Mouse (Mus musculus) MEL (cell line): ENCODE data around the gene Marcks. TPM values are rescaled to one million over a fixed set of nuclear protein-coding genes. Genes with fewer than 3 reads are reported as not detected.

ENCODE experiments used
- DNase-seq: peaks from one replicate; pipeline ENCODE4 v3.0.0; 2011; ENCODE audit warnings: low read depth, low spot score
- H3K27ac ChIP-seq: 2 replicates; pipeline ENCODE4 v1.5.1; 2012; ENCODE audit warnings: low read depth, mild to moderate bottlenecking, control low read depth, low read length, moderate library complexity; ENCODE audit not compliant: control insufficient read depth
- H3K27me3 ChIP-seq, 2 experiments: fragments of 150-350 bp in 1 of 2; sonication (generic) in 1 of 2; 2 replicates each; pipeline ENCODE4 v1.6.1; 2012; ENCODE audit warnings: low read length in 2 of 2, mild to moderate bottlenecking in 2 of 2, improper control_type of control experiment in 1 of 2, moderate library complexity in 1 of 2; ENCODE audit not compliant: insufficient read depth in 2 of 2, control insufficient read depth in 1 of 2
- H3K36me3 ChIP-seq, 2 experiments: 2 replicates each; pipeline ENCODE4 v1.6.1; 2012 to 2014; ENCODE audit warnings: low read length in 2 of 2, improper control_type of control experiment in 1 of 2, inconsistent platforms in 1 of 2, mild to moderate bottlenecking in 1 of 2; ENCODE audit not compliant: insufficient read depth in 2 of 2, control insufficient read depth in 1 of 2
- H3K4me1 ChIP-seq, 2 experiments: fragments of 150-350 bp in 1 of 2; sonication (generic) in 1 of 2; 2 replicates each; pipeline ENCODE4 v1.6.1; 2012; ENCODE audit warnings: low read length in 2 of 2, improper control_type of control experiment in 1 of 2, mild to moderate bottlenecking in 1 of 2; ENCODE audit not compliant: insufficient read depth in 2 of 2, control insufficient read depth in 1 of 2
- H3K4me3 ChIP-seq, 2 experiments: fragments of 150-350 bp in 1 of 2; sonication (generic) in 1 of 2; 2 replicates each; pipeline ENCODE4 v1.5.1; 2012; ENCODE audit warnings: low read depth in 2 of 2, low read length in 2 of 2, mild to moderate bottlenecking in 2 of 2, moderate library complexity in 2 of 2, control low read depth in 1 of 2, improper control_type of control experiment in 1 of 2; ENCODE audit not compliant: control insufficient read depth in 1 of 2, insufficient read depth in 1 of 2
- H3K79me2 ChIP-seq: 2 replicates; pipeline ENCODE4 v1.6.1; 2012; ENCODE audit warnings: mild to moderate bottlenecking, low read length, moderate library complexity; ENCODE audit not compliant: control insufficient read depth, poor library complexity, insufficient read depth
- H3K9ac ChIP-seq: 2 replicates; pipeline ENCODE4 v1.6.1; 2012; ENCODE audit warnings: low read depth, mild to moderate bottlenecking, control low read depth, low read length, moderate library complexity; ENCODE audit not compliant: control insufficient read depth, poor library complexity, severe bottlenecking
- H3K9me3 ChIP-seq: fragments of 150-350 bp; sonication (generic); replicated peaks from 2 replicates; pipeline ENCODE4 v1.6.1; 2012; ENCODE audit warnings: mild to moderate bottlenecking, low read length, improper control_type of control experiment, moderate library complexity; ENCODE audit not compliant: insufficient read depth
- CHD1 ChIP-seq: IDR thresholded peaks from 2 replicates; pipeline ENCODE4 v1.6.1; 2012; ENCODE audit warnings: low read depth, mild to moderate bottlenecking, inconsistent platforms, low read length, improper control_type of control experiment
- CHD2 ChIP-seq: IDR thresholded peaks from 2 replicates; pipeline ENCODE4 v1.6.1; 2011; ENCODE audit warnings: low read length, improper control_type of control experiment
- CTCF ChIP-seq, 3 experiments: IDR thresholded peaks in 2 of 3; conservative IDR thresholded peaks in 1 of 3; 2 replicates each; pipeline ENCODE4 v1.5.1; 2011 to 2012; ENCODE audit warnings: low read length in 3 of 3, low read depth in 2 of 3, mild to moderate bottlenecking in 2 of 3, improper control_type of control experiment in 1 of 3, inconsistent platforms in 1 of 3, mixed read lengths in 1 of 3, moderate library complexity in 1 of 3; ENCODE audit not compliant: control insufficient read depth in 1 of 3, insufficient read depth in 1 of 3, poor library complexity in 1 of 3, severe bottlenecking in 1 of 3
- E2F4 ChIP-seq: IDR thresholded peaks from 2 replicates; pipeline ENCODE4 v1.6.1; 2011; ENCODE audit warnings: low read depth, low read length, improper control_type of control experiment, borderline replicate concordance
- ELF1 ChIP-seq: IDR thresholded peaks from 2 replicates; pipeline ENCODE4 v1.6.1; 2014; ENCODE audit warnings: low read depth, mild to moderate bottlenecking, inconsistent platforms, low read length, improper control_type of control experiment, moderate library complexity
- EP300 ChIP-seq, 2 experiments: IDR thresholded peaks; 2 replicates each; pipeline ENCODE4 v1.6.1; 2011; ENCODE audit warnings: improper control_type of control experiment in 2 of 2, low read length in 2 of 2, low read depth in 1 of 2, mild to moderate bottlenecking in 1 of 2
- GABPA ChIP-seq: IDR thresholded peaks from 2 replicates; pipeline ENCODE4 v1.6.1; 2012; ENCODE audit warnings: low read depth, mild to moderate bottlenecking, inconsistent platforms, low read length, improper control_type of control experiment, moderate library complexity
- GATA1 ChIP-seq: IDR thresholded peaks from 2 replicates; pipeline ENCODE4 v1.6.1; 2011; ENCODE audit warnings: low read depth, low read length, improper control_type of control experiment
- JUND ChIP-seq: IDR thresholded peaks from 2 replicates; pipeline ENCODE4 v1.6.1; 2011; ENCODE audit warnings: low read depth, mild to moderate bottlenecking, improper control_type of control experiment, low read length
- MEF2A ChIP-seq: IDR thresholded peaks from 2 replicates; pipeline ENCODE4 v1.6.1; 2014; ENCODE audit warnings: low read depth, mild to moderate bottlenecking, inconsistent platforms, low read length, improper control_type of control experiment; ENCODE audit not compliant: poor library complexity, insufficient replicate concordance, severe bottlenecking; ENCODE audit errors: extremely low read depth
- POLR2A ChIP-seq, 2 experiments: IDR thresholded peaks; 2 replicates each; pipeline ENCODE4 v1.6.1; 2011 to 2012; ENCODE audit warnings: low read length in 2 of 2, mild to moderate bottlenecking in 2 of 2, control low read depth in 1 of 2, improper control_type of control experiment in 1 of 2, low read depth in 1 of 2, moderate library complexity in 1 of 2; ENCODE audit not compliant: control insufficient read depth in 1 of 2, insufficient read depth in 1 of 2, poor library complexity in 1 of 2
- POLR2AphosphoS5 ChIP-seq: IDR thresholded peaks from 2 replicates; pipeline ENCODE4 v1.6.1; 2012; ENCODE audit warnings: low read depth, borderline replicate concordance, mild to moderate bottlenecking, inconsistent platforms, low read length, moderate library complexity, mixed read lengths
- RAD21 ChIP-seq: IDR thresholded peaks from 2 replicates; pipeline ENCODE4 v1.6.1; 2011; ENCODE audit warnings: mild to moderate bottlenecking, low read depth, low read length, improper control_type of control experiment
- RCOR1 ChIP-seq: IDR thresholded peaks from 2 replicates; pipeline ENCODE4 v1.6.1; 2012; ENCODE audit warnings: low read depth, mild to moderate bottlenecking, inconsistent platforms, low read length, improper control_type of control experiment
- SIN3A ChIP-seq: IDR thresholded peaks from 2 replicates; pipeline ENCODE4 v1.6.1; 2012; ENCODE audit warnings: low read length, improper control_type of control experiment, inconsistent platforms
- SMC3 ChIP-seq: IDR thresholded peaks from 2 replicates; pipeline ENCODE4 v1.6.1; 2011; ENCODE audit warnings: low read depth, low read length, improper control_type of control experiment
- TBP ChIP-seq: IDR thresholded peaks from 2 replicates; pipeline ENCODE4 v1.8.0; 2011; ENCODE audit warnings: low read depth, low read length, improper control_type of control experiment
- USF1 ChIP-seq: IDR thresholded peaks from 2 replicates; pipeline ENCODE4 v1.6.1; 2014; ENCODE audit warnings: low read depth, mild to moderate bottlenecking, inconsistent platforms, low read length, improper control_type of control experiment, moderate library complexity
- ZC3H11A ChIP-seq: IDR thresholded peaks from 2 replicates; pipeline ENCODE4 v1.6.1; 2012; ENCODE audit warnings: low read depth, mild to moderate bottlenecking, inconsistent platforms, low read length, improper control_type of control experiment
- ZKSCAN1 ChIP-seq: IDR thresholded peaks from 2 replicates; pipeline ENCODE4 v1.6.1; 2012; ENCODE audit warnings: low read depth, mild to moderate bottlenecking, inconsistent platforms, low read length, improper control_type of control experiment, moderate library complexity
- polyA plus RNA-seq, 2 experiments: library from polyadenylated mRNA; stranded (reverse) in 1 of 2; unstranded in 1 of 2; fragments of >175 nt in 1 of 2; fragments of >200 nt in 1 of 2; gene quantifications; 2 replicates each; pipeline versions ENCODE4 v1.2.1 to v1.2.4; 2012; ENCODE audit warnings: low replicate concordance in 2 of 2, low read depth in 1 of 2; ENCODE audit not compliant: insufficient read length in 2 of 2, insufficient read depth in 1 of 2, missing spikeins in 1 of 2
- total RNA-seq: library from RNA; depleted of rRNA; stranded (reverse); fragments of 300-350 nt; gene quantifications from 2 replicates; pipeline ENCODE4 v1.2.3, GENCODE M21; 2012

Gene Marcks
- total and polyA plus RNA-seq, 3 experiments, result not detected

- no peak for DNase-seq
- TF ChIP-seq CHD2, result no peak
- TF ChIP-seq CHD1, result no peak
- Histone ChIP-seq H3K9me3 (no peaks in the 10 kb centered on the region), H3K9ac (no peak overlapping the region), H3K4me1 (no peaks in the 10 kb centered on the region), H3K79me2 (no peaks in the 10 kb centered on the region), H3K36me3 (no peaks in the 10 kb centered on the region), H3K27ac (no peak overlapping the region), H3K27me3 (no peaks in the 10 kb centered on the region), H3K4me3 (no peak overlapping the region)
Measured at GRCm38 (mm10) chr10:37172416-37172950, 33.8 kb upstream of the Marcks start.

- Histone ChIP-seq H3K4me3 (no peak overlapping the region), H3K79me2 (no peaks in the 10 kb centered on the region), H3K4me1 (no peaks in the 10 kb centered on the region), H3K9me3 (no peaks in the 10 kb centered on the region), H3K36me3 (no peaks in the 10 kb centered on the region), H3K9ac (no peak overlapping the region), H3K27me3 (no peaks in the 10 kb centered on the region), H3K27ac (no peak overlapping the region)
- TF ChIP-seq POLR2AphosphoS5, result no peak
- no peak for TF ChIP-seq MEF2A
- TF ChIP-seq GATA1, result no peak
- TF ChIP-seq ELF1, result no peak
- TF ChIP-seq TBP, result no peak
- no peak for TF ChIP-seq USF1
- no peak for TF ChIP-seq E2F4
- no peak for TF ChIP-seq CTCF (IDR thresholded peaks at IDR 0.05 in 2 of 3, conservative IDR thresholded peaks at IDR 0.05 in 1 of 3; ENCODE audit: control insufficient read depth in 1 of 3, insufficient read depth in 1 of 3, low read depth in 2 of 3, low read length in 3 of 3, poor library complexity in 1 of 3, severe bottlenecking in 1 of 3)
- TF ChIP-seq POLR2A (IDR thresholded peaks at IDR 0.05; ENCODE audit: control insufficient read depth in 1 of 2, insufficient read depth in 1 of 2, low read depth in 1 of 2, low read length in 2 of 2, poor library complexity in 1 of 2), result no peak
- TF ChIP-seq ZC3H11A, result no peak
- no peak for TF ChIP-seq SMC3
- TF ChIP-seq SIN3A, result no peak
- TF ChIP-seq RCOR1, result no peak
- TF ChIP-seq GABPA, result no peak
- TF ChIP-seq ZKSCAN1, result no peak
- TF ChIP-seq EP300 (IDR thresholded peaks at IDR 0.05; ENCODE audit: low read depth in 1 of 2, low read length in 2 of 2), result no peak
- no peak for TF ChIP-seq JUND
- no peak for TF ChIP-seq RAD21
- no peak for TF ChIP-seq CHD1
- no peak for DNase-seq
Measured at GRCm38 (mm10) chr10:37171711-37172415, 33.1 kb upstream of the Marcks start.
